Mouse (Mus musculus) liver, embryonic 12.5 days (tissue): ENCODE measurements around the gene Prkg1. TPM values are rescaled to one million over a fixed set of nuclear protein-coding genes. Genes with fewer than 3 reads are reported as not detected.
A peak's percentile ranks its signal among the peaks of the same experiment; 100 is the strongest.

Source experiments
- ATAC-seq: fragments of 200-750 bp; cut with Nextera tagmentation; 2 replicates; pipeline ENCODE4 v1.8.0; 2017; ENCODE audit warnings: moderate number of reproducible peaks, mild to moderate bottlenecking, moderate library complexity
- H3K27ac ChIP-seq: fragments of 300-500 bp; sonication (generic); 2 replicates; pipeline ENCODE4 v1.5.1; 2016; ENCODE audit warnings: mild to moderate bottlenecking
- H3K27me3 ChIP-seq: fragments of 300-500 bp; sonication (generic); replicated peaks from 2 replicates; pipeline ENCODE4 v1.6.1; 2016; ENCODE audit warnings: mild to moderate bottlenecking, moderate library complexity
- H3K36me3 ChIP-seq: fragments of 300-500 bp; sonication (generic); 2 replicates; pipeline ENCODE4 v1.6.1; 2016; ENCODE audit warnings: mild to moderate bottlenecking, moderate library complexity
- H3K4me1 ChIP-seq: fragments of 300-500 bp; sonication (generic); 2 replicates; pipeline ENCODE4 v1.6.1; 2016
- H3K4me2 ChIP-seq: fragments of 300-500 bp; sonication (generic); 2 replicates; pipeline ENCODE4 v1.6.1; 2016; ENCODE audit warnings: mild to moderate bottlenecking, moderate library complexity
- H3K4me3 ChIP-seq: fragments of 300-500 bp; sonication (generic); 2 replicates; pipeline ENCODE4 v1.5.1; 2016; ENCODE audit warnings: mild to moderate bottlenecking, moderate library complexity
- H3K9ac ChIP-seq: fragments of 300-500 bp; sonication (generic); 2 replicates; pipeline ENCODE4 v1.6.1; 2016; ENCODE audit warnings: mild to moderate bottlenecking, moderate library complexity
- H3K9me3 ChIP-seq: fragments of 300-500 bp; sonication (generic); replicated peaks from 2 replicates; pipeline ENCODE4 v1.6.1; 2016; ENCODE audit warnings: mild to moderate bottlenecking, moderate library complexity
- WGBS: fragments of 180-500 bp; shearing (Covaris S2); methylation state at CpG from one replicate; pipeline ENCODE4 v1.1.7; 2016; ENCODE audit not compliant: insufficient replicate concordance; 5-methylcytosine and 5-hydroxymethylcytosine counted together
- polyA plus RNA-seq: library from polyadenylated mRNA; unstranded; fragments of >200 nt; fragmentation: Nextera tagmentation; extraction: Ambion mirVana; gene quantifications from 2 replicates; pipeline ENCODE4 v1.2.1, GENCODE M21; 2016

The Prkg1 gene
- polyA plus RNA-seq, 1 experiment from 2014 or later = 1.4 TPM

DNA sequence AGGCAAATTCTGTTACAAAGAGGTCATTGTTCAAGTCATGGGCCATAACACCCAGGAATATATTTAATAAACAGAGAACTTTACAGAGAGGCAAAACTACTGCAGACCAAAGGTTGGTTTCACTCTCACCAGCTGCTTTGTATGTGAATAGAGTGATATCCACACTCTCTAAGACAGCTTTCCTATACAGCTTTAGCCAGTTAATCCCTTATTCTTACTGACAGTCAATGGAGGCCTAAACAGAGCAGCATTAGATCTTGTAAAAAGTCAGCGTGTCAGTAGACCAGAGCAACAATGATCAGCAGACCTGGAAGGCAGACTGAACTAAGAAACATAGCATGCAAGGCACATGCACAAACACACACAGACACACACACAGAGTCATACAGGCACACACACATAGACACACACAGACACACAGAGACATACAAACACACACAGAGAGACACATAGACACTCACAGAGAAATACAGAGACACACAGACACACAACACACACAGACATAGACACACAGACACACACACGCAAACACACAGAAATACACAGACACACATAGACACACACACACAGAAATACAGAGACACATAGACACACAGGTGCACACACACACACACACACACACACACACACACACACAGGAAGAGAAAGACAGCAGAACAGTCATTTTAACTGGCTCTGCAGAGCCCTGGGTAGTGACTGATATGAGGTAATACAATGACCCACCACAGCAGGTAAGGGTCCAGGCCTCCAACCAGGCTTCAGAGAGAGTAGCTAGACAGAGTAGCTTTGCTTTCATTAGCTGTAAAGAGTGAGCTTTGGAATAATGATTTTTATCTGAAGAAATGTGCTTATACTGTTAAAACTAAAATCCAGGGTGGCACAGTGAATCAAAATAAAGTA lies 723.6 kb downstream of the Prkg1 start:
- H3K9ac ChIP-seq = no peak overlapping the region
- 72% methylated on average over 2 of the region's 2 CpGs for WGBS

DNA sequence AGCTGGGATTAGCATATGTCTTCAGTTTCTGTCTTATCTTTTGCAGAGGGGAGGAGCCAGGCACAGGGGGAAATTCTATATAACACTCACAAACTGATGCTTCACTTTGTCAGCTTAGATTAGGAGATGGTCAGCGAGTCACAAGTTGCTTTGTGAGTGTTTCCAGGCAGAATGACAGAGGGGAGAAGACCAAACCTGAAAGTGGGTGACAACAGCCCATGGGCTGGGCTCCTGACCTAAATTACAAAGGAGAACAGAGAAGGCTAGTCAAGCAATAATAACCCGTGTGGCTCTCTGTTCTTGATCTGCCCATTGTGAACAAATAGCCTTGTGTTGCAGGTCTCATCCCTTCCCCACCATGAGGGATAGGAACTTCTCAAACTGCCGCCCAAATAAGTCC lies 725.9 kb downstream of the Prkg1 start:
- 59% methylated on average over 3 of the region's 3 CpGs for WGBS
- Histone ChIP-seq H3K4me1 (no peaks in the 10 kb centered on the region), H3K4me3 (no peak overlapping the region), H3K36me3 (no peaks in the 10 kb centered on the region), H3K9ac (no peak overlapping the region), H3K27ac (no peak overlapping the region), H3K4me2 (no peak overlapping the region), H3K27me3 (no peaks in the 10 kb centered on the region), H3K9me3 (no peaks in the 10 kb centered on the region)
- no peak for ATAC-seq

More for the DNA sequence above, 723.6 kb downstream of the Prkg1 start:
- Histone ChIP-seq H3K27me3 (no peaks in the 10 kb centered on the region), H3K36me3 (no peaks in the 10 kb centered on the region), H3K9me3 (no peaks in the 10 kb centered on the region), H3K27ac (no peak overlapping the region), H3K4me2 (no peak overlapping the region), H3K4me1 (no peaks in the 10 kb centered on the region), H3K4me3 (no peak overlapping the region)
- ATAC-seq = no peak

DNA sequence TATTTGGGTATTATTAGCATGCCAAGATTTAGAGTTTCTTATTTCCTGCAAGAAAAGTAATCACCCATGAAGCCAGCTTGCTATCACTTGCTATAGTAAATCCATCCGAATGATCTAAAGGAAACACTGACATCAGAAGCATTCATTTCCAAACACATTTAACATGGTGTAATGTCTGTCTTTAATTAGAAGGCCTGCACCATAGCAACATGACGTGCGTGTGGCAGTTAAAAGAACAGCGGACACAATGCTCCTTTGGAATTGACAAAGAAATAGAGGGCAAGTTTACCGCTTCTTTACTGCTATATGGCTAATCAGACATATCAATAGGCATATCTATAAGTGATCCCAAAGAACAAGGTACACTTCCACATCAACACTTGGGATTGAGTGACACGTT lies 733.2 kb downstream of the Prkg1 start:
- Histone ChIP-seq H3K27ac (no peak overlapping the region), H3K4me1 (no peaks in the 10 kb centered on the region), H3K9me3 (no peaks in the 10 kb centered on the region), H3K36me3 (no peaks in the 10 kb centered on the region), H3K4me2 (no peak overlapping the region), H3K4me3 (no peak overlapping the region), H3K27me3 (no peaks in the 10 kb centered on the region), H3K9ac (no peak overlapping the region)
- 76% methylated on average over 6 of the region's 6 CpGs for WGBS
- no peak for ATAC-seq

DNA sequence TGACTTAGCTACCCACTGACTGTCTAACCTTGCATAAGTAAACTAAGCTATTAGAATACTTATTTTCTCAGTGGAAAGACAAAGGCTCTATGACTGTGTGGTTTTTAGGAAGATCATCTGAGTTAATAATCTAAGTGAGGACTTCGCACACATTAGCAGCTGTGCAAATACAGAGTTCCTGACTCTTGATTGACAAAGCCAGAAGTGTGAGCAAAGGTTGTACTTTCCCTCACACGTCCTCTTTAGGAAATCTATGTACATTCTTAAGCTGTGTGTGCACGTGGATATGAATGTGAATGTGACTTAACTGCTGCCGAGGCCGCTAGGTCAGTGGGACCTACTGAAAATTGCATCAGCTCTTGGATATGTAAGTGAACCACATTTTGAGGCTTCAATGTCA lies 738.0 kb downstream of the Prkg1 start:
- Histone ChIP-seq H3K4me3 (no peak overlapping the region), H3K9ac (no peak overlapping the region), H3K9me3 (no peaks in the 10 kb centered on the region), H3K4me2 (no peak overlapping the region), H3K4me1 (no peaks in the 10 kb centered on the region), H3K27me3 (no peaks in the 10 kb centered on the region), H3K27ac (no peak overlapping the region), H3K36me3 (no peaks in the 10 kb centered on the region)
- no peak for ATAC-seq
- 61% methylated on average over 5 of the region's 5 CpGs for WGBS

DNA sequence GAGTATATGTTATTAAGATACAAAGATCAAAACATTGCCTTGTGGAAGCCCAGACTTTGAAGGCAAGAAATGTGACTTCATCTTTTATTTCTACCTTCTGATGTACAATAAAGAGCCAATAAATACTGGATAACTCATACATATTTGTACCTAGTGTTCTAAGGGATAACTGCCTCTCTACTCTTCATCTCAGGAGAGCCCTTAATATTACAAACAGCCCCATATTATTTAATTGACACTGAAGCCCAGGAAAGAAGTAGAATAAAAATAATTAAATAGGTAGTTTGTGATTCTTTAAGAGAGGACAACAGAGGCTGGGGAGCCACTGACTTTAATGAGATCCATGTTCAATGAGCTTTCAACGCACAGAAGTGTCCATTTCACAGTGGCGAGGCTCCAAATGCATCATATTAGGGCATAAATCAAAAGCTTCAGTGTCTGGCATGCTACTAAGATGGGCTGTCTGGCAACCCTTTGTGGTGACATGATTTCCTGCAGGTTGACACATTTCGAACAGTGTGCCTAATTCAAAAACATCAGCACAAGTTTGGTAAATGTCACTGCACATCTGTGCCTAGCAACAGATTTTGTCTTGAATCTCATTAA lies 753.2 kb downstream of the Prkg1 start:
- no peaks in the 10 kb centered on the region for H3K36me3 ChIP-seq
- H3K9ac ChIP-seq = no peak overlapping the region
- no peak overlapping the region for H3K4me2 ChIP-seq
- no peaks in the 10 kb centered on the region for H3K9me3 ChIP-seq
- no peak overlapping the region for H3K27ac ChIP-seq
- H3K4me3 ChIP-seq = no peak overlapping the region
- no peak for ATAC-seq
- H3K27me3 ChIP-seq = no peaks in the 10 kb centered on the region
- 55% methylated on average over 3 of the region's 3 CpGs for WGBS
- H3K4me1 ChIP-seq = no peaks in the 10 kb centered on the region

DNA sequence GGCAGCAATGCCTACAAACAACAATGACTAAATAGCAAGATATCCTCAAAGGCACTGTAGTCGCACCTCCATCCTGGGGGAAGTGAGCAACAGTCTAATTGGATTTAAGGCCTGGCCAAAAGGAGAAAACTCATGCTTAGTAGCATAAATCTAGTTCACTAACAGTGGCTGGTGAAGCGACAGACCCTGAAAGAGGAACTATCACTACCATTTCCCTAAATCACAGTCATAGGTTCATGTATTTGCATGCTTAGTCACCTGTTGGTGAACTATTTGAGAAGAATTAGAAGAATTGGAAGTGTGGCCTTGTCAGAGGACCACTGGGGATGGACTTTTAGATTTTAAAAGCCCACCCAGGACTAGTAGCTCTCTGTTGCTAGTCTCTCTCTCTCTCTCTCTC lies 766.3 kb downstream of the Prkg1 start:
- no peaks in the 10 kb centered on the region for H3K27me3 ChIP-seq
- WGBS = 45% methylated on average over 2 of the region's 2 CpGs
- H3K4me1 ChIP-seq = no peaks in the 10 kb centered on the region
- H3K36me3 ChIP-seq = no peaks in the 10 kb centered on the region
- H3K27ac ChIP-seq = no peak overlapping the region
- H3K4me2 ChIP-seq = no peak overlapping the region
- ATAC-seq = no peak
- H3K4me3 ChIP-seq = no peak overlapping the region
- no peaks in the 10 kb centered on the region for H3K9me3 ChIP-seq
- H3K9ac ChIP-seq = no peak overlapping the region

DNA sequence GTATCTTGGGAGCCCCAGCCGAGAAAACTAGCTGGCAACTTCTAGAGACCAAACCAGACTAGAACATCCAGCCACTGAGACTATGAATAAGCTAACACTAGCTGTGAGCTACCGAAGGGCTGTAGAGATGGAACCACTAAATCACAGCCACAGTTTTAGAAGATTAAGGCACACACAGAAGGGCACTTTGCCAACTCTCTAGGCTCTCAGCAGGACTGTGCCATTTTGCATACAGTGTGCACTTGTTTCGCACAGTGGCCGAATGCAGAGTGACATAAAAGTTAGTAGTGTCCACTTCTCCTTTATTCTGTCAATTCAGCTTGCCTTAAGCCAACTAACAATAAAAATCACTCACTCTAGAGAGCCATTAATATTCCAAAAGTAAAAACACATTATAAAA lies 774.4 kb downstream of the Prkg1 start:
- ATAC-seq = no peak
- Histone ChIP-seq H3K4me3 (no peak overlapping the region), H3K27ac (no peak overlapping the region), H3K4me1 (no peaks in the 10 kb centered on the region), H3K4me2 (no peak overlapping the region), H3K36me3 (no peaks in the 10 kb centered on the region), H3K9ac (no peak overlapping the region), H3K27me3 (no peaks in the 10 kb centered on the region), H3K9me3 (no peaks in the 10 kb centered on the region)
- WGBS = 68% methylated on average over 4 of the region's 4 CpGs

DNA sequence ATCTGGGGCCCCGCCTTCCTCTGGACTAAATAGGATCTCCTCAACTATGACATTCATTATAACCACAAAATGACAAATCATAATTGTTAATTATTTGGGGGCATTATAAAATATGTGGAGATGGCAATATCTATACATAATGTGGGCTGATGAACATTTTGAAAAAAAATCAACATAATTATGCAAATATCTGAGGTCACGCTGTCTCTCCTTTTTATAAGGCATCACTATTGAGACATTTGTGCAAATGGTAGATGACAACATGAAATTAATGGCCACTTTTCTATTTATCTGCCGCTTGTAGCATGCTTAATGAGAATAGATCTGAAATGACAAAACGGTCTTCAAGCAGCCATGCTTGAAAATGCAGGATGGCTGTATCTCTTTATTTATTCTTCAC lies 782.4 kb downstream of the Prkg1 start:
- no peak overlapping the region for H3K27ac ChIP-seq
- no peaks in the 10 kb centered on the region for H3K36me3 ChIP-seq
- H3K9ac ChIP-seq = no peak overlapping the region
- no peak overlapping the region for H3K4me3 ChIP-seq
- H3K9me3 ChIP-seq = no peaks in the 10 kb centered on the region
- WGBS = 79% methylated on average over 4 of the region's 4 CpGs
- no peaks in the 10 kb centered on the region for H3K27me3 ChIP-seq
- no peak for ATAC-seq
- H3K4me1 ChIP-seq = no peaks in the 10 kb centered on the region
- H3K4me2 ChIP-seq = no peak overlapping the region

DNA sequence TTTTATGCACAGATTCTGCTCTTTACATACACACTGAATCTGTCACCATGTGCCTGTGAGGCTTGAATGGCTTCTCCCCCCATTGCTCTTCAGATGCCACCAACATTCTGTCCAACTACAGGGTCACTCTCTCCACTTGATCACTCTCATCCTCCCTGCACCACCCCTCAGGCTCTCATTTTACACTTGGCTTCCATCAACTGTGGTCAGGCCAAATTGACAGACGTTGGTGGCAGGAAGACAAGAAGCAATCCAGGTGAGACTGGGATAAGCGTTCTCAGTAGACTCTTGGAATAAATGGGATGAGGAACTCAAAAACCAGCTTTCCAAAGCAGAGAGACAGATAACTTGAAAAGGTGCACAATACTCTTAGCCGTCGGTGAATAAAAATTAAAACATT lies 786.7 kb downstream of the Prkg1 start:
- 64% methylated on average over 4 of the region's 4 CpGs for WGBS
- Histone ChIP-seq H3K36me3 (no peaks in the 10 kb centered on the region), H3K9ac (no peak overlapping the region), H3K27ac (no peak overlapping the region), H3K4me2 (no peak overlapping the region), H3K27me3 (no peaks in the 10 kb centered on the region), H3K4me1 (no peaks in the 10 kb centered on the region), H3K9me3 (no peaks in the 10 kb centered on the region), H3K4me3 (no peak overlapping the region)
- no peak for ATAC-seq

DNA sequence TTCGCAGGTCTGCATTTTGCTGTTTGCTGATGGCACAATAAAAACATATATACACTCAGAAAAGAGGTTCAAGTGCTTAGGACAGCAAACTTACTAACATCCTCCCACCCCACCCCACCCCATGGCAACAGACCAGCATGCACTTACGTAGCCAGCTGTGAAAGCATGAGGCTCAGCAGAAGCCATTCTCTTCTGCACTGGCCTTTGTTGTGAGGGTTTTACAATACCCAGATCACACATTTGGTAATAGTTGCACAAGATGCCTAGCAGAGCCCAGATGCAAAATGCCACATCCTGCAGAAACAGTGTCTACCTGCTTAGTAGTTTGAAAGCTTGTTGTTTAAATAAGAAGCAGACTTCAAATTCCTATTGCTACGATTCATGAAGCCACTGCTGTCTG lies 814.2 kb downstream of the Prkg1 start:
- Histone ChIP-seq H3K9ac (no peak overlapping the region), H3K4me2 (no peak overlapping the region), H3K27me3 (no peaks in the 10 kb centered on the region), H3K4me3 (no peak overlapping the region), H3K27ac (no peak overlapping the region), H3K9me3 (no peaks in the 10 kb centered on the region), H3K36me3 (no peaks in the 10 kb centered on the region), H3K4me1 (no peaks in the 10 kb centered on the region)
- ATAC-seq = no peak
- WGBS = 68% methylated on average over 3 of the region's 3 CpGs

DNA sequence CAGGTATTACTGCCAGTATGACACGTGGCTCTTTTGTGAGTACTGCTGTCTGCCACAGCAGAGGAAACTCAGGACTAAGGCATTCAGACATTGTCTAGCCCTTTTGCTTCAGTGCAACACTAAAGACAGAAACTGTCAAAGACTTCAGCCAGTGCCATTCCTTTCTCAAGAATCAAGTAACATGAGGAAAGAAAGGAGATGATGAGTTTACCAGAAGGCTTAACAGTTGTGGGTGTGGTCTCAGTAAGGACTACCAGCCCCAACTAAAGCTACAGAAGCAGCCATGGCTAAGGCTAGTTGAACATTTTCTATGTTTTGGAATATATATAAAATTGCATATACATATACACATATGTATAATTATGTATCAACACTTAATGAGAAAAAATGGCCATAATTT lies 816.6 kb downstream of the Prkg1 start:
- Histone ChIP-seq H3K36me3 (no peaks in the 10 kb centered on the region), H3K4me2 (no peak overlapping the region), H3K4me3 (no peak overlapping the region), H3K27ac (no peak overlapping the region), H3K9me3 (no peaks in the 10 kb centered on the region), H3K9ac (no peak overlapping the region), H3K4me1 (no peaks in the 10 kb centered on the region), H3K27me3 (no peaks in the 10 kb centered on the region)
- WGBS = 62% methylated on average over 1 of the region's 1 CpGs
- ATAC-seq = no peak

DNA sequence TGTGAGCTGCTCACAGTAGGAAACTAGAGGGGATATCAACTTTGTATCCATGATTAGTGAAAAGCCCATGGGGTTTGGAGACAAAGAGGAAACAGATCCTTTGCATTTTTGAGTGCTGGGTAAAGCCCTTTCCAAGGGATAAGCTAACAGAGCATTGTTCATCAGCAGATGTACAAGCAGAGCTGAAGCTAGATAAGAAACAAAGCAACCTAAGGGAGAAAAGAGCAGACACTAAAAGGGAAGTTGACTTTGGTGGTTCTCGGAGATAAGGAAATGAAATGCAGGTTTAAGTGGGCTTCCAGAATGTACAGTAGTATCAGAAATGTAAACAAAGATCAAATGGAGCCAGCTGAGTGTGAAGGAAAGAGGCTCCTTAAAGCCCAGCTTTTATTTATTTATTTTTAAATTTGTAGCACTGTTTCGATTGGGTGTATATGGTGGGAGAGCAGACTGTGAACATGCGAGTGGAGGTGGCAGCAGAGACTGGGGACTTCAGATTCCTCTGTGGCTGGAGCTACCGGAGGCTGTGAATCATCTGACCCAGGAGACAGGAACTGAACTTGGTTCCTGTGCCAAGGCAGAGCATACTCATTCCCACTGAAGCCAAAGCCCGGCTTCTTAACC lies 822.4 kb downstream of the Prkg1 start:
- 11% methylated on average over 5 of the region's 5 CpGs for WGBS
- peaks cover 20% of the 10 kb centered on the region for H3K4me1 ChIP-seq
- ATAC-seq = peak; percentile 49

More for the DNA sequence above, 822.4 kb downstream of the Prkg1 start:
- Histone ChIP-seq H3K9me3 (no peaks in the 10 kb centered on the region), H3K27me3 (no peaks in the 10 kb centered on the region), H3K4me3 (no peak overlapping the region), H3K27ac (no peak overlapping the region), H3K4me2 (0 out of 2 replicates have a peak overlapping the region, but pooled peaks have one; percentile 25), H3K9ac (no peak overlapping the region), H3K36me3 (no peaks in the 10 kb centered on the region)
